Mouse (Mus musculus) embryonic facial prominence, embryonic 15.5 days (tissue): ENCODE results near the gene Chst11. TPM values are rescaled to one million over a fixed set of nuclear protein-coding genes. Genes with fewer than 3 reads are reported as not detected.
A peak's percentile ranks its signal among the peaks of the same experiment; 100 is the strongest.

ENCODE experiments used
- ATAC-seq: fragments of 200-750 bp; cut with Nextera tagmentation; 2 replicates; pipeline ENCODE4 v1.8.0; 2017; ENCODE audit warnings: low read depth, moderate TSS enrichment; ENCODE audit not compliant: insufficient number of reproducible peaks, low FRiP score, low TSS enrichment
- H3K27ac ChIP-seq: fragments of 300-500 bp; sonication (generic); replicated peaks from 2 replicates; pipeline ENCODE4 v1.5.1; 2015; ENCODE audit warnings: mild to moderate bottlenecking, inconsistent platforms
- H3K27me3 ChIP-seq: fragments of 300-500 bp; sonication (generic); 2 replicates; pipeline ENCODE4 v1.6.1; 2015; ENCODE audit warnings: inconsistent platforms
- H3K36me3 ChIP-seq: fragments of 300-500 bp; sonication (generic); 2 replicates; pipeline ENCODE4 v1.6.1; 2015; ENCODE audit warnings: mild to moderate bottlenecking, inconsistent platforms
- H3K4me1 ChIP-seq: fragments of 300-500 bp; sonication (generic); 2 replicates; pipeline ENCODE4 v1.6.1; 2015; ENCODE audit warnings: inconsistent platforms
- H3K4me2 ChIP-seq: fragments of 300-500 bp; sonication (generic); replicated peaks from 2 replicates; pipeline ENCODE4 v1.6.1; 2015; ENCODE audit warnings: mild to moderate bottlenecking, inconsistent platforms
- H3K4me3 ChIP-seq: fragments of 300-500 bp; sonication (generic); replicated peaks from 2 replicates; pipeline ENCODE4 v1.5.1; 2015; ENCODE audit warnings: mild to moderate bottlenecking, inconsistent platforms
- H3K9ac ChIP-seq: fragments of 300-500 bp; sonication (generic); 2 replicates; pipeline ENCODE4 v1.6.1; 2015; ENCODE audit warnings: inconsistent platforms
- H3K9me3 ChIP-seq: fragments of 300-500 bp; sonication (generic); replicated peaks from 2 replicates; pipeline ENCODE4 v1.6.1; 2016; ENCODE audit warnings: inconsistent platforms
- WGBS: fragments of 180-500 bp; shearing (Covaris S2); methylation state at CpG from one replicate; pipeline ENCODE4 v1.1.7; 2015; 5-methylcytosine and 5-hydroxymethylcytosine counted together
- polyA plus RNA-seq: library from polyadenylated mRNA; unstranded; fragments of >200 nt; fragmentation: Nextera tagmentation; extraction: Ambion mirVana; gene quantifications from 2 replicates; pipeline ENCODE4 v1.2.1, GENCODE M21; 2015

Gene Chst11
- polyA plus RNA-seq, 1 experiment from 2014 or later = 3.3 TPM

- no peak overlapping the region for H3K9ac ChIP-seq
- H3K27me3 ChIP-seq = no peaks in the 10 kb centered on the region; the same call in 1 of the 2 replicates
- H3K4me1 ChIP-seq = peaks cover 34% of the 10 kb centered on the region
- 72% methylated on average over 13 of the region's 13 CpGs for WGBS
- no peak for ATAC-seq
- H3K4me2 ChIP-seq = no peak overlapping the region
- no peak overlapping the region for H3K27ac ChIP-seq
- H3K36me3 ChIP-seq = no peaks in the 10 kb centered on the region
- H3K9me3 ChIP-seq = no peaks in the 10 kb centered on the region
- H3K4me3 ChIP-seq = no peak overlapping the region
Observed at GRCm38 (mm10) chr10:83079755-83080154, 94.5 kb downstream of the Chst11 start.

GRCm38 (mm10) chr10:83080275-83080741 lies 95.0 kb downstream of the Chst11 start:
- 52% methylated on average over 12 of the region's 12 CpGs for WGBS
- no peak overlapping the region for H3K4me2 ChIP-seq
- peak; percentile 16; the same call in 1 of the 2 replicates for ATAC-seq

GRCm38 (mm10) chr10:83080930-83081329 lies 95.6 kb downstream of the Chst11 start:
- Histone ChIP-seq H3K36me3 (no peaks in the 10 kb centered on the region), H3K4me3 (no peak overlapping the region), H3K9me3 (no peaks in the 10 kb centered on the region), H3K27me3 (no peaks in the 10 kb centered on the region; the same call in 1 of the 2 replicates), H3K4me2 (no peak overlapping the region), H3K27ac (no peak overlapping the region), H3K9ac (no peak overlapping the region), H3K4me1 (peaks cover 39% of the 10 kb centered on the region)
- WGBS = 14% methylated on average over 10 of the region's 10 CpGs
- ATAC-seq = no peak

More at GRCm38 (mm10) chr10:83080275-83080741, 95.0 kb downstream of the Chst11 start:
- no peak overlapping the region for H3K4me3 ChIP-seq
- H3K27me3 ChIP-seq = no peaks in the 10 kb centered on the region; the same call in 1 of the 2 replicates
- no peaks in the 10 kb centered on the region for H3K9me3 ChIP-seq
- H3K4me1 ChIP-seq = peaks cover 38% of the 10 kb centered on the region
- no peak overlapping the region for H3K9ac ChIP-seq
- no peaks in the 10 kb centered on the region for H3K36me3 ChIP-seq
- no peak overlapping the region for H3K27ac ChIP-seq

- H3K4me3 ChIP-seq = no peak overlapping the region
- no peak overlapping the region for H3K27ac ChIP-seq
- H3K4me1 ChIP-seq = peaks cover 47% of the 10 kb centered on the region
- no peak for ATAC-seq
- H3K36me3 ChIP-seq = no peaks in the 10 kb centered on the region
- no peaks in the 10 kb centered on the region for H3K9me3 ChIP-seq
- H3K27me3 ChIP-seq = no peaks in the 10 kb centered on the region; the same call in 1 of the 2 replicates
- H3K4me2 ChIP-seq = no peak overlapping the region
- H3K9ac ChIP-seq = no peak overlapping the region
- 42% methylated on average over 9 of the region's 9 CpGs for WGBS
Observed at GRCm38 (mm10) chr10:83083946-83084345, 98.6 kb downstream of the Chst11 start.

- H3K4me3 ChIP-seq = no peak overlapping the region
- no peaks in the 10 kb centered on the region for H3K9me3 ChIP-seq
- no peaks in the 10 kb centered on the region for H3K36me3 ChIP-seq
- H3K27ac ChIP-seq = no peak overlapping the region
- ATAC-seq = no peak
- no peaks in the 10 kb centered on the region for H3K27me3 ChIP-seq
- WGBS = 61% methylated on average over 7 of the region's 7 CpGs
- peaks cover 23% of the 10 kb centered on the region for H3K4me1 ChIP-seq
- no peak overlapping the region for H3K4me2 ChIP-seq
- no peak overlapping the region for H3K9ac ChIP-seq
Observed at GRCm38 (mm10) chr10:83088318-83088717, 103.0 kb downstream of the Chst11 start.

- Histone ChIP-seq H3K9ac (no peak overlapping the region), H3K9me3 (no peaks in the 10 kb centered on the region), H3K4me3 (no peak overlapping the region), H3K27me3 (no peaks in the 10 kb centered on the region), H3K27ac (no peak overlapping the region), H3K4me1 (peaks cover 21% of the 10 kb centered on the region), H3K4me2 (no peak overlapping the region), H3K36me3 (no peaks in the 10 kb centered on the region)
- 52% methylated on average over 2 of the region's 2 CpGs for WGBS
- ATAC-seq = no peak
Observed at GRCm38 (mm10) chr10:83088826-83089225, 103.5 kb downstream of the Chst11 start.

- Histone ChIP-seq H3K4me1 (0 out of 2 replicates have a peak, but pooled peaks cover 16% of the 10 kb centered on the region), H3K4me2 (no peak overlapping the region), H3K9me3 (no peaks in the 10 kb centered on the region), H3K36me3 (no peaks in the 10 kb centered on the region), H3K4me3 (no peak overlapping the region), H3K27ac (no peak overlapping the region), H3K9ac (no peak overlapping the region), H3K27me3 (no peaks in the 10 kb centered on the region)
- 81% methylated on average over 8 of the region's 8 CpGs for WGBS
- no peak for ATAC-seq
Observed at GRCm38 (mm10) chr10:83090185-83090584, 104.9 kb downstream of the Chst11 start.

GRCm38 (mm10) chr10:83093705-83094104 lies 108.4 kb downstream of the Chst11 start:
- Histone ChIP-seq H3K9me3 (no peaks in the 10 kb centered on the region), H3K4me2 (no peak overlapping the region), H3K36me3 (no peaks in the 10 kb centered on the region), H3K27me3 (no peaks in the 10 kb centered on the region), H3K4me3 (no peak overlapping the region), H3K4me1 (peaks cover 23% of the 10 kb centered on the region), H3K27ac (no peak overlapping the region), H3K9ac (no peak overlapping the region)
- ATAC-seq = no peak
- WGBS = 83% methylated on average over 6 of the region's 6 CpGs

GRCm38 (mm10) chr10:83094248-83094647 lies 109.0 kb downstream of the Chst11 start:
- no peak for ATAC-seq
- no peak overlapping the region for H3K4me3 ChIP-seq
- WGBS = 66% methylated on average over 10 of the region's 10 CpGs
- no peaks in the 10 kb centered on the region for H3K27me3 ChIP-seq
- H3K4me2 ChIP-seq = no peak overlapping the region
- no peaks in the 10 kb centered on the region for H3K9me3 ChIP-seq
- no peak overlapping the region for H3K27ac ChIP-seq
- H3K36me3 ChIP-seq = no peaks in the 10 kb centered on the region
- peaks cover 25% of the 10 kb centered on the region for H3K4me1 ChIP-seq
- no peak overlapping the region for H3K9ac ChIP-seq

GRCm38 (mm10) chr10:83094821-83095725 lies 109.8 kb downstream of the Chst11 start:
- no peak overlapping the region for H3K27ac ChIP-seq
- peaks cover 31% of the 10 kb centered on the region for H3K4me1 ChIP-seq
- H3K36me3 ChIP-seq = no peaks in the 10 kb centered on the region
- no peak overlapping the region for H3K9ac ChIP-seq
- no peak overlapping the region for H3K4me2 ChIP-seq
- peak; percentile 81; the same call in 1 of the 2 replicates for ATAC-seq
- no peaks in the 10 kb centered on the region for H3K9me3 ChIP-seq
- H3K4me3 ChIP-seq = no peak overlapping the region
- H3K27me3 ChIP-seq = no peaks in the 10 kb centered on the region
- 62% methylated on average over 16 of the region's 16 CpGs for WGBS

- 91% methylated on average over 6 of the region's 6 CpGs for WGBS
- no peak overlapping the region for H3K4me2 ChIP-seq
- peaks cover 40% of the 10 kb centered on the region for H3K4me1 ChIP-seq
- no peak overlapping the region for H3K27ac ChIP-seq
- H3K27me3 ChIP-seq = no peaks in the 10 kb centered on the region
- no peak overlapping the region for H3K4me3 ChIP-seq
- no peak overlapping the region for H3K9ac ChIP-seq
- ATAC-seq = no peak
- no peaks in the 10 kb centered on the region for H3K9me3 ChIP-seq
- no peaks in the 10 kb centered on the region for H3K36me3 ChIP-seq
Observed at GRCm38 (mm10) chr10:83096257-83096656, 111.0 kb downstream of the Chst11 start.
